Mouse (Mus musculus) heart, adult 8-10 months (tissue): ENCODE results near the gene Olfm3. TPM values are rescaled to one million over a fixed set of nuclear protein-coding genes. Genes with fewer than 3 reads are reported as not detected.

Source experiments
- DNase-seq: peaks from one replicate; pipeline ENCODE4 v3.0.0; 2022; ENCODE audit warnings: low spot score
- total RNA-seq, 4 experiments: library from RNA; stranded (reverse); gene quantifications; 2 replicates each; pipeline ENCODE4 v1.2.4; 2022

Olfm3 gene
- total RNA-seq = not detected

DNA sequence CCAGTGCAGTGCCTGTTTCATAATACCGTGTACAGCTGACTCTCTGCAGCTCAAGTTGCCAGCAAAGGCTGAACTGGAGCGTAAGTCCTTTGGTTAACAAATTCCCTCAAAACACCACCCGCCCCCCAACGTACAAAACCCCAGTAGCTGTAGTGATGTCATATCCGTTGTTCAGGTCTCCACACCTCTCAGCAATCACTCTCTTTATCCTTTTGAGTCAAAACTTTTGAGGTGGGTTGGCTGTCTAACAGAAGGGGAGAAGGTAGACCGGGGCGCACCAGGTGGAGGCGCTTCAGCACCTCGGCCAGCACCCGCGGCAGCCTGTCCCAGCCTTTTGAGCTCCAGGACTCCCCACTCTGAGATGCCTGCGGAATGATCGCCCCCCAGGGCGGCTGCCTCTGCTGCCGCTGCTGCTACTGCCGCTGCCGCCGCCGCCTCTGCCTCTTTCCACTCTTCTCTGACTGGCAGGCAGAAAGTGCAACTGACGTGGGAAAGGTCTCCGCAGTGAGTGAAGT, at the start of gene Olfm3:
Olfm3 (plus strand) TSS at position 155 of the 515 bp plus-strand sequence.
- DNase-seq = no peak

DNA sequence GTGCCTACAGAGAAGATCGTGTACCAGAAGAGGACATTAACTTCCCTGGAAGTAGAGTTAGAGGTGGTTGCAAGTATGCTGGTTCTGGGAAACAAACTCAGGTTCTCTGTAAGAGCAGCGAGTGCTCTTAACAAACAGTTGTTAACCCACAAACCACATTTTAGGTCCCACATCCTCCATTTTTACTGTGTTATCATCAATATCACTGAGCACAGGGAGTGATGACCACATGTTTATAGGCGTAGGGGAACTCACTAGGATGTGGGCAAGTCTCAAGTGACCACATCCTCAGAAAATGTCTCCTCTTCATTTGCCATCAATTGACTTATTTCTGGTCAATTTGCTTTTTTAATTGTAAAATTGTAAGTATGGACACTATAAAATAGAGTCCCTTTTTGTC, 14.1 kb upstream of the Olfm3 start:
- DNase-seq = no peak

DNA sequence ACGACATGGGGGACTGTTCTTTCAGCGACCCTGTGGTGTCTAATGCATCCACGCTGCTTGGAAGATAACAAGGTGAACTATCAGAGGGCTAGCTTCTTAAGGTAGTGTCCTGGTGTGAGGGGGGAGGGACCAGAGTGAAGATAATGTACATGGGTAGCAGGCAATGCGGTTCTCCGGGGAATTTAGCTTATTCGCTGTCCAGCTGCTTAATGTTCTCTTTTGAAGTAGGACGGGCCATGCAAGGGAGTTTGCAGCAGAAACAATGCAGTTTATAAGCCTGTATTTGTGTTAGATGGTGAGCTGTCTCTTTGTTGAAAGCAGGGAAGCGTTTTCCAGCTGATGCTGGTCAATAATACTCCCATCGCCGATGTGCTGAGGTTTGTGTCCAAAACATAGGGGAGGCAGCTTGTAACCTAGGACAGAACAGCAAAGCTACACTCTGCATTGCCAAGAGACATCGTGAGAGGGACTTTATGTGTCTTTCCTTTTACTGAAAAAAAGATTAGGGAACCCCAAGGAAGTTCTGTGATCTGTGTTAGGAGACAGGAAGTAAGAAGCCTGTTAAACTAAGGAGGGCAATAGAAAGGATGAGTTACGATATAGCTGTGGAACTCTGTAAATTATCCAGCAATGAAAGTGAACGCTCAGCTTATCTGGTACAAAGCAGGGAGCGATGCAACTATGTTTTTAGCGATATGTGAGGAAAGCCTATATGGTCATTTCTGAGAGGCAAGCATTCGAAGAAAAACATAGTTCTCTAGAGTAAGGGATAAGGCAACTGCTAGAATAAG, 950 bp downstream of the Olfm3 start:
- no peak for DNase-seq

DNA sequence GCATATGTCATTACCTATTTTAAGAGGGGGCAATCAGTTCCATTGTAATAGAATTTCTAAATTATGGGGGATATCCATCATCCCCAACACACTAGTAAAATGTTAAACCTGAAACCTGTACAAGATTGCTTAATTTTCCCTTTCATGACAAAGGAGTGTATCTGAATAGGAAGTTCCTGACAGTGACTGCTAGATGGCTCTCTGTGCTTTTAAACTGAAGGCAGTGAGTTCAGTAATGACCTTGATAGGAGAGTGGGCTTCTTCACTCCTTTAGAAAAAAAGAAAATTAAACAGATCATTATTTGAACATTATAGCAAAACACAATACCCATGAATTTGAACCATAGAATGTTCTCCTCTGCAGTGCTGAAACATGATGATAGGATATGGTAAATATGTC, 3.7 kb downstream of the Olfm3 start:
- DNase-seq = no peak

DNA sequence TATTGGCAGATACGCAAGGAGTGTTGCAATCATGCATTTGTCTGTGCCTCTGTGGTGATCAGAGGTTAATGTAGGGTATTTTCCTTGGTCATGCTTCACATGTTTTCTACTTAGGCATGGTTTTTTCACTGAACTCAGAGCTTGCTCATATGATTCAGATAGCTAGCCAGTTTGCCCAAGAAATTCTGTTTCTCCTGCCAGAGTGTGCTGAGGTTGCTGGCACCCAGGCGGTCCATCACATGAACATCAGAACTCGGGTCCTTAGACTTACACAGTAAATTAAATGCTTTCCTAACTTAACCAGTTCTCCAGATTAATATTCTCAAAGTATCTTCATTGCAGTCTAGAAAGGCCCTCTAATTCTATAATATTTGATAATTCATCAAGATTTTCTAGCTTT, 5.0 kb downstream of the Olfm3 start:
- no peak for DNase-seq

DNA sequence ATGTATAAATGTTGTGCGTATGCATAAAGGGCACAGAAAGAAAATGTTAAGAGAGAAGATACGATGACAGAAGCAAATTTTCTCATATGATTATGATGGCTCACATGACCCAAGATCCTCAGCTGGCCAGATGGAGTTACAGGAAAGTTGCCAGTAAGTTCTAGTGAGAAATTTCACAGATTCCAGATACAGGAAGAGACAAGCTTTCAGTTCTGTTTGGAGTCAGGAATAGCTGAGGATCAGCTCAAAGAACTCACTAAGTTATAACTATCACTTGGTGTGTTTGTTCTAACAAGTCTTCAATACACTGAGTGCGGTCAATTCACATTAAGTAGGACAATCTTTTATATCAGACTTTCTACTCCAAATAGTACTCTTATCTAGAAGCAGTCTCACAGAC, 16.2 kb downstream of the Olfm3 start:
- no peak for DNase-seq

DNA sequence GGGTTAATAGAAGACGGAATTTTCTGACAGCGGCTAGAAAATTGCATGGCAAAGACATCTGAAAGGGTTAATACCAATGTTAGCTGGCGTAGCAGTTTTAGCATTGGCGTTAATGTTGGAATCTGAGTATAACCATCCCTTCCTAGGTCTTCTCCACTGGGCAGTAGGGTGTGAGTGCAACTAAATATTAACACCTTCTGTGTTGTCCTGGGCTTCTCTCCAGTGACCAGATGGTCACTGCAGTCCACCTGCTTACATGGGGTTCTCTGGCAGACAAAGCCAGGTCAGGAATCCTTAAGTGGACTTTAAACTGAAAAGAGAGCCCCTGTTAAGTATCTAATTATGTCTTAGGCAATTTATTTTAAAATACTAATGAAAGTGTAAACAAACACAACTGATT, 25.7 kb downstream of the Olfm3 start:
- DNase-seq = no peak

DNA sequence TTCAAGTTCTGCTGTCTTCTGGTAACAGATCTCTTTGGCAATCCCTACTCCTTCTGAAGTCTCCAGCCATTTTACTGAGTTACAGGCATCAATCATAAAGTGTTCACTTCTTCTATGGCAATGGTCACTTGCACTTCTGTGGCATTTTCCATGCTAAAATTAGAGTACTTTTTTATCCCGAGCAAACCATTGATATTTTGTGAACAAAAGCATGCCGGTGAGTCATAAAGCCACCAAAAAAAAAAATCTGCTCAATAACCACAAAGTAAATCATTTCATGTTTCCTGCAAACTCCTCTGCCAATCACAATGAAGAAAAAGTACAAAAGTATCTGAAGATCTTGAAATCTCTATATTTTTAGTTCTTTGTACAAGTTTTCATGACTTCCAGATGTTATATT, 26.5 kb downstream of the Olfm3 start:
- DNase-seq = no peak

DNA sequence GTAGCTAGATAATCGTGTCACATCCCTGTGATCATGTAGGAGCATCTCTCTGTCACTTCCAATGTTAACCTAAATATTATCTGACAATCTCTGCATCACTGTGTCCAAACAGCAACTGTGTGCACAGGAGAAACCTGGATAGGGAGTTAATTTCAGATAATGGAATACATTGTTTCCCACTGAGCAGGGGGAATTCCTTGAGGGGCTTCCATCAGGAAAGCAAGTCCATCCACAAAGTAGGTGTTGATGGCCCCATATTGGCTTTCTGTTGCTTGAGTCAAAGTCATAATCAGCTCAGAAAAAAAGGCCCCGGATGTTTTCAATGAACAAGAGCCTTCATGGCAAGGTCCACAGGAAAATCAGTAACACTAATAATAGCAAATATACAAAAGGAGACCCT, 26.9 kb downstream of the Olfm3 start:
- DNase-seq = no peak

DNA sequence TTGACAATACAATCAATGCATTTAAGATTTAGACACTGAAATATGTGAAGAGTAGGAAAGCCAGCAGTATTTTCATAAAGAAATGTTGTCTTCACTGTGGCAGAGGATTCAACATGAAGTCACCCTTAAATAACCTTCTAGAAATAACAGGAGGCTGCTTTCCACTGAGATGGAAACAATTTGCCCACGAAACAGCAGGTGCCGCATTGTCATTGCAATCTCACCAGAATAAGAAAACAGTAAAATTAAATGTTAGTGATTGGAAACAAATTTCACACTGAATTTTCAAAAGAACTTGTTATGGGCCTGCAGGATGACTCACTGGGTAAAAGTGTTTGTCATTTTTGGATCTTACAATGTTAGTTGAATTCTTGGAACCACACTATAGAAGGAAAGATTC, 29.0 kb downstream of the Olfm3 start:
- DNase-seq = no peak

DNA sequence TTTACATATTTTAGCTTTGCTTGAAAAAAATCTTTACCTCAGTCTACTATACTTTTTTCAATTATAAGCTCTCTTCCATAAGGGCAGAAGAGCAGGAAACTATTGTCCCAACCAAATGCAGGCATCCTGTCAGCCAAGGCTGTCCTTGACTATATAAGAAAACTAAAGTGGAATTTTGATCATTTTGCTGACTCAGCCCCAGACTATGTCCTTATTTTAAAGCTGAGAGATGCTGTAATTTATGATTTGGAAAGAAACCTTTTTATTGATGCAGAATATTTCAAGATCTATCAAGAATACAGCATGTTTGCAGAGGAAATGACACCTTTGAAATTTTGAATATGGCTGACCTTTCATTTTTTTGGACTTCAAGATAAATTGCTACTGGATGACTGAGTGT, 51.0 kb downstream of the Olfm3 start:
- no peak for DNase-seq

DNA sequence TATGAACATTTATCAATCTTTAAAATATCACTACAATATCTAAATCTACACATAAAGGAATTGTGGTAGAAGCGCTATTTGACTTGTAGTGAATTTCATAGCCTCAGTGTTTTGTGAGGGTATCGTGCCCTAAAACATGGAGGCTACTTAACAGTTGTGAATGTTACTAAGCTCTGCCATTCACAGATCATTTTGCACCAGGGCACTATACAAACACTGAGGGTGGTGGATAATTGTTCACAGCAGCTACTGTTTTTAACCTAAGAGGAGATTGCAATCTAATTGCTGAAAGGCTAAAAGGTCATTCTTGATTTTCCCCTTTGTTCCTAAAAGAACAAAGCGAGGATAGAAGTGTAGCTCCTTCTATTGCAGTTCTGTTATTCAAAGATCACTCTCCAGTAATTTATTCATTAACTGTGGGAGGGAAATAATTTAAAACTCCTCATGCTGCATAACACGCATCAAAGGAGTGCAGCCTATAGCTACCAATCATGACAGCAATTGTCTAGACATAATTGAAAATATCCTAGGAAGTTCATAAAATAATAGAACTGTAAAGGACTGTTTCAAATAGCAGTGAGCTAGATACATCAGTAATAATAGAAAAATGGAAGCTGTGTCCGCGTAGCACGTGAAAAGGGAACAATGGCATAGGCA, 55.6 kb downstream of the Olfm3 start:
- DNase-seq = no peak

DNA sequence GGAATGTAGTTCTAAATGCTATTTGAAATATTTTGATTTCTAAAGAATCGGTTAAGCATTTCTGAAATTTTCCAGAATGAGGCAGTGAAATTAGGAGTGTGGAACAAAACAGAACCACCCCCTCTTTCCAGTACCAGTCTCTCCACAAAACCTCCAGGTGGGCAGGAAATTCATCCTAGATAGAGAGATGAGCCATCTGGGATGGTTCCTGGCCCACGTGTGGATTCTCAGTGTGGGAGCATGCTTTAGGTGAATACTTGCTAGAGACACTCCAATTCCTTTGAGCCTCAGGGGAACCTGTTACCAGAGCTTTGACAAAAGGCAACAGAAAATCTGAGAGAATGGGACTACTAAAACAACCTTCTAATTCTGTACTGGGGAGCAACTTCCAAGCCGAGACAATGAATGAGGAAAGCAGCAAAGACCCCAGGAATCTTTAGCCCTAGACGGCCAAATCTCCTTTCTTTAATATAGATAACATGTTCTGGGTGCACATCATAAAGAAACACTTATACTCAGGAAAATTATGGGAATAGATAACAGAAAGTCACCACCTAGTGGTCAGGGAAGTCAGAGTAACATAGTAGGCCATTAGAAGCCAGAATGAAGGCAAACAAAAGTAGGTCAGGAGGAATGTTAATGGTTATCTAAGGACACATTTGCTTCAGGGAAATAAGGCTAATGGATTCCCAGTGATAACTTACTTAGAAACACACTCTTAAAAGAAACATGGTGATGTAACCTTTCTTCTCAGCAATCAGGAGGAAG, 58.6 kb downstream of the Olfm3 start:
- DNase-seq = no peak

DNA sequence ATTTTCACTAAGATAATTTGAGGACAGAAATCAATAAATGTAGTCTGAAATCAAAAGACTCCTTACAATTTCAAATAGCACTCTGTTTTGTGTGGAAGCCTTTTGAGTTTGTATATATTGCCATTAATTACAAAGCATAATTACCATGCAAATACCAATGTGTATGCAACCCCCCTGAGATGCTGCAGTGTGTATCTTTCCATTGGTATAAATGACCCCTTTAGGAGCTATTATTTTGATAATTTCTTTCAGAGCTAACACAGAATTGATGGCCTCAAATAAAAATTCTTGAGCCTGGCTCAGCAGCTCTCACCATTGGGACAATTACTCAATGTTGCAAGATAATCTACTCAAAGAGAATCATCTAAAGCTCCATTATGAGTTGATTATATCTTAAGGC, 67.3 kb downstream of the Olfm3 start:
- DNase-seq = no peak

DNA sequence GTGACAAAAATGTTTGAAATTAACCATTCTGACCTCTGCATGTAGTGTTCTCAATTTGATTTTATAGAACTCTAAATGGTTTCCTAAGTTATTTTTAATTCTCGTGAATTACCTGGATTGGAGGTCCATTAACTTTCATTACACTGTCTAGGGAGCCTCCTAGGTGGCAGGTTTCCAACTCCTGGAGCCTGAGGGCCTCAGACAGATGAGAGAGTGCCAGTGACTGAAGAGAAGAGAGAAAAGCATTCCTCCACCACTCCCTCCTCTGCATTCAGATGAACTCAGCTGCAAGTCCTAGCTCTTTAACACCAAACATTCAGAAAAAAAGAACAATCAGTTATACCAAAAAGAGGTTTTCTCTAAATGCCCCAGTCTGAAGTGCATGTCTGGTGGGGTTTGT, 68.6 kb downstream of the Olfm3 start:
- no peak for DNase-seq

DNA sequence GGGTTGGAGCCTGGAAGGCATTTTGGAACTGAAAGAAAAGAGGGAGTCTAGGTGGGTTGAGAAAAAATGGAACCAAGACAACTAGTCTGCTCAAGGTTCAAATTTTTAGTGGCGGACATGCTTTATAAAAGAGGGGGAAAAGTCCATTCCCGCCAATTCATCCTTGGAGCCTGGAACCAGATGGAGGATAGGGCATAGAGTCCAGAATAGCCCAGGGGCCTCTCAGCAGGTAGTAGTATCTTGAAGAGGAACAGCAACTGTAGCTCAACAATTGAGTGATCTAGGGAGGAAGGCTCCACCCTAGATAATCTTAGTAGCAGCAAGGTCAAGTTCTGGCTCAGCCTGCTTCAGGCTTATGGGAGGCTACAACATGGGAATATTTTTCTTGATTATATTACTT, 87.0 kb downstream of the Olfm3 start:
- no peak for DNase-seq

DNA sequence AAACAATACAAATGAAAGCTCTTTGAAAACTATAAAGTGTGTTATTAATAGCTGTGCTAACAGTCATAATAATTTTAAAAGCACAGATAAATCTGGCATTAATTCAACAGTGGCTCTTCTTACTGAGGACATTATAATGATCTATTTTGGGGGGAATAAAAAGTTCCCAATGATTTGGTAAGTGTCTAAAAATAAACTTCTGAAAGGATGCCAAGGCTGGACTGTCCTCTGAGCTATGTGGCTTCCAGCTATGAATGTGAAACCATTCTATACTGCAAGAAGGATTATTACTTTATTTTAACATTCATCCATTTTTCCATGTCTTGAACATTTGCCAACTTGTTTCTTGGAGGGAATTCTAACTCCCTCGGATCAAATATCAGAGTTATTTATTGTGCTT, 92.1 kb downstream of the Olfm3 start:
- DNase-seq = peak; percentile 53

DNA sequence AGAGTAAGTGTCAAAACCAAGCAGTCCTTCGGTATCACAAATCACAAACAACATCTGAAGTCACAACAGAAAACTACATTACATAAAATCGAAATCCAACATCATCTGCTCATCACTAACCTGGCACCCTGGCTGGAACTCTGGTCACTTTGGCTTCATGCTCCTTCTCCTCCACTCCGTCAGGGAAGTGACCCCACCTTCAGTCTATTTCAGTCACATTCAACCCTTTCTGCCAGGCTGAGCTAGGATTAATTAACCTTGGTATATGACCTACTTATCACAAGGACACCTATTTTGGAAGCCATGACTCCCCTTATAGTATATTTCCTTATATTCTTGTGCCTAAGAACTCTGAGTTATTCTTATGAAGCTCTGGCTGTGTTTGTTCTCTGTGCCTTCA, 123.7 kb downstream of the Olfm3 start:
- DNase-seq = no peak

DNA sequence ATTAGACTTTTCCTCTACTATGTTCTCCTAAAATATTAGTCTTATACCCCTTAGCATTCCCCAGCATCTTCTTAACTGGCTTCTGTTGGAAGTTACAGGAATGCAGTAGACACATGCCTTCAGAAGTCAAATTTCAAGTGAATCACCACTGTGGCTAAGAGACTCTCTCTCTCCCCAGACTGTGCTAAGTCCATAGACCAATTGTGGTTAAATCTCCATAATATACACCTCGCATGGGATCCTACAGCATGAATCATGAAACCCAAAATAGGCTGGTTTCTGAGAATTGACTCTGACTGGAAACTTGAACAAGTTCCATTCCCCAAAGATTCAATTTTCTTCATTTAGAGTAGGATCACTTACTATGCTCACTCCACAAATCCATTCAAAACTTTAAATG, 124.2 kb downstream of the Olfm3 start:
- no peak for DNase-seq

DNA sequence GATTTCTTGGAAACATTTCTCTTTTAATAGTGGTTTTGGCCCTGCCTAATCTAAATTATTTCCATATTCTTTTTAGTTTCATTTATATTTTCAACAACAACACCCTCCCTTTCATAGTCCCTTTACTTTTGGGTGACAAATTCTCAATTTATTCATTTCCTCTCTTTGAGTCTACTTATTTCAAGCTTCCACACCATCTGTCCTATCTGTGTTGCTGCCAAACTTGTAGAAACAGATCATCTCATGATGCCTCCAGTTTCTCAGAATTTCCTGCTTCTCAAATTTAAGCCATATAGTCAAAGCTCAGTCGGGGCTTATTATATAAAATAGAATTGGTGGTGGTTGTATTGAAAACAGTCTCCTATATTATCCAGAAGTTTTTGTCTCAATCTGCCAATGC, 124.7 kb downstream of the Olfm3 start:
- DNase-seq = no peak

DNA sequence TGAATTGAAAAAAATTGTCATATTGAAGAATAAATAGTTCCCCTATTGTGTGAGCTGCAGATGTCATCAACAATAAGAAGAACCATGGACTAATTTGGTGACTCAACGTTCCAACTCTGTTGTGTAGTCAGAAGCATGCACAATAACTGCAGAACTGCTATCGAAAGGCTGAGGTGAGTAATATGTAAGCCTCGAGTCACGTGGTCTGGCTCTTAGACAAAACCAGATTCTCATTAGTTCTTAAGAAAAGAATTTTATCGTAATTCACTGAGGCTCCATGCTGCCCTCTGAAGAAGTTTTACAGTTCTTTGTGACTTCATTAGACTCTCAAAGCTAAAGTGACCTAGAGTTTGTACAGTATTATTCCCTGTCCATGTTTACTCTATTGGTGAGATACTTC, 145.2 kb downstream of the Olfm3 start:
- no peak for DNase-seq

DNA sequence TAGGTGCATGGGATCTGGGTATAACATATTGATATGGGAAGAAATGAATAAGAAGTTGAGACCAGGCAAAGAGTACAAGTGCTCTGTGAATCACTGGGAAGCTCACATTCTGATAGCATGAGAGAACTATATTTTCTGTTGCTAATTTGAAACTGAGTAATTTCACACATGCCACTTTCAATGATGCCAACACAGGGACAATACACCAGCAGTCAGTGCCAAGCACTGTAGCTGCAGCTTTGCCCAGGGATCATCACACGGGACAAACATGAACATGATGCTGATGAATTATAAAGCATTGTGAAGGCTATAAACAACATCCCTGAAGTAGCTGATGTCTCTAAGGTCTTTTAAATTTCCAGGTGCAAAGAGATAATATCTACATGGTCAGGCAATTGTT, 161.0 kb downstream of the Olfm3 start:
- DNase-seq = no peak
